Mouse (Mus musculus): ENCODE data around the gene Bod1.

DNA sequence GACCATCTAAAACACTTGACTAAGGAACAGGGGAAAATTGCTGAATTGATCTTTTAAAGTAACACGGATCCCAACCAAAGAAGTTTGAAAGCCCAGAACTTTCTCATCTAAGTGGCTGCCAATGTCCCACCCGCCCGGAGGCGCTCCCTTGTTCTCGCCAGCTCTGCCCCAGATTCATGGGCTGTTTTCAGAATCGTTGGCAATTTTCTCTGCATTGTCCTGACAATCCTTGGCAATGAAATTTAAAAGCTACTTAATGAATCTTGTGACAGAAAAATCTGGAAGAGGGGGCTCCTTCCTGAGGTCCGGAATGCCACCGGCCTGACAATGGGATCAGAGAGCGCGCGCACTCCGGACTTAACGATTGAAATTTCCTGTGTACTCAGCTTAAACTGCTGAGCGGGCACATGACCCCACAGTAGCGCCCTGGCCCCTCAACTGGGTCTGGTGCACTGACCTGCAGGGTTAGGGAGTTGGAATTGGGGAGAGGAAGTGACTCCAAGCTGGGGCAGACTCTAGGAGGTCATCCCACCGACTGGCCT lies 8.2 kb upstream of the Bod1 start:
- TF ChIP-seq CTCF (IDR thresholded peaks at IDR 0.05): no peak
- TF ChIP-seq EP300 (IDR thresholded peaks at IDR 0.05; ENCODE audit: insufficient read depth, low read depth, low read length): no peak
